Mouse (Mus musculus) thymus, postnatal 25 days (tissue): ENCODE data around the gene Ap1b1.
"Not testable (repeated sequence)": the region's sequence is repeated elsewhere in the genome, so short reads cannot be mapped to it uniquely, and the experiment has no call there.

Source experiments
- DNase-seq: peaks from one replicate; pipeline ENCODE4 v3.0.0; 2022

Ap1b1 gene

DNA sequence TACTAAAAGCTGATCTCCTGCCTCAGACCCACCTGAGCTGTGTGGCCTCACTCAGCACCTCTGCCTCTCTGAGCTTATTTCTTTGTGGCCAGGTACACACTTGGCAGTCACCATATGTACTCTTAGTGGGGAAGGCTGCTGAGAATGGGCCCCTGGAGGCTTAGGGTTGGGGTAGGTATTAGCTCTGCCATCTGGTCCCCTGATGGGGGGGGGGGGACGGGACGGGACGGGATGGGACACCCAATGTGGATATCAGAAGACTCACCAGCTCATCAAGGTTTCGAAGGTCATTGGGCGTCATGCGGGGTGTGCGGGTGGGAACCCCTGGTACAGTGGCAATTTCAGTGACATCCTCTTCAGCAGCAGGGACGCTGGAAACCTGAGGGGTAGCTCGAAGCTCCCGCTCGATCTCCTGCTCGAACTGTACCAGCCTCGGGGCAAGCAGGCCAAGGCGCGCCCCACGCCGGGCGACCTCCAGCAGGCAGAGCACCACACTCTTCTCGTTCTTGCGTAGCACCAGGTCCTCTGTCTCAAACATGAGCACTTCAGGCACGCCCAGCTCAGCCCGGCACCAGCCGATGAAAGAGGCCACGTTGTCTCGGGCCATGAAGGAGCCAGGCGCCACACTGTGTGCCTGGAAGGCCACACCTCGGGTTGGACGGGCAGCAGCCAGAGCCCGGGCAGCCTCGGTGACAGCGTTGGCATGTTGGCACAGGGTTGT is 77.1 kb downstream of the Ap1b1 start:
- DNase-seq = no peak

DNA sequence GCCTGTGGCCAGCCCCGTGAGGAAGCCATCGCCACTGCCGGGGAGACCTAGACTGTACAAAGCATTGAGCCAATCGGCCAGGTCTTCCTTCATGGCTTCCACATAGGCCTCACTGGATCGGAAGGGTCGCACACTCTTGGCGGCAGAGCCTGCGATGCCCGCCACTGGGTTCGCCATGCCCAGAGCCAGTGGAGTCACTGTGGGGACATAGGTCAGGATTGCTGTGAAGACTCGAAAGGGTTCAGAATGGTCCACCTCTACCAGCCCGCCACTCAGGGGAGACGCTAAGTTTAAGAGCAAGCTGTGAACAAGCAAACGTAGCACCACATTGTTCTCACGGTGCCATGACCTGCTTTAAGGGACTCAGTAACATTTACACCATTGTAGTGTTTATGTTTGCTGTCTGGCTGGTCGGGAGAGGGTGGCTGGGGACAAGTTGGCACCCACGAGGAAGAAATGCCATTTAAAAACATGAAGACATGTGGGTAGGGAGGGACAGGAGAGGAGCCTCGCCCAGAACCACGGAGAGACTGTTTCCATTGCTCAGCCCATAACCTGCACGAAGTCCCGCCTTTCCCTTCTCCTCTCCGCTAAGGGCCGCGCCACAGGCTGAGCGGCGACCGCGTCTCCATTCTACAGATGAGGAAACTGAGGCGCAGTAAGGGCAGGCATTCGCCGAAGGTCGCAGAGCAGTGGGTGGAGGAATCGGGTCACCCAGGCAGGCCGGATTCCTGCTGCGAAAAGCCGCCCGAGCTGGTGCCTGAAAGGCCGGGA is 77.8 kb downstream of the Ap1b1 start:
- no peak for DNase-seq

DNA sequence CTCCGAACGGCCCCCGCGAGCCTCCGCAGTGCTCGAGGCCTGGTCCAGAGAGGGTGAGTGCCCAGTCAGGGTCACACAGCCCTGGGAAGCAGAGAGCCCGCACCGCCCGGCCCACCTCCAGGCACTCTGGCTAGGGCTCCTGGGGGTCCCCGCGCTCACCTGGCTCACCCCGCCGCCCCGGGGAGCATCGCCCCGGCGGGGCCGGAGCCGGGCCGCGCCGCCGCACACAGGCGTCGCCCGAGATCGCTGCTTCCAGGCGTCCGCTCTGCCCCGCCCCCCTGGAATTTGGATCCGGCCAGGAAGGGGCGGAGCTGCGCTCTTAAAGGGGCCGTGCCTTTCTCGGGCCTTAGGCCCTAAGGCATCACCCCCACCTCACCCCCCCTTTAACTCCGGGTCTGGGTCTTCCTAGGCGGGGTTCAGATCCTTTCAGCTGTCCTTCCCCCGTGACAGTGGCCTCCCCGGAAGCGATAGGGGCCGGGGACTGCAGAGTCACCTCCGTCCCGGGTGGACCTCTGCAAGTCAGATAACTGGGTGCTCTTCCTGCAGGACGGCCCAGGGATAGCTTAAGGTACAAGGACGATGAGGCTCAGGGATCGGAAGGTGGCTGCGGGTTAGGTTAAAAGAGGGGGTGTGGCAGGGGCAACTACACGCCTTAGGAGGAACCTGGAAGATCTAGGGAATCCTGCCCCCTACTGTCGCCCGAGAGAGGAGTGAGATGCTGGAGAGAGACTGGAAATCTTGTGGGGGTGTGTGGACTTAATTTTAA is 78.6 kb downstream of the Ap1b1 start, which contains the start of gene Gas2l1:
Gene Gas2l1 (minus strand): TSS at position 272 of the 766 bp plus-strand sequence.
- peak; percentile 51 for DNase-seq

DNA sequence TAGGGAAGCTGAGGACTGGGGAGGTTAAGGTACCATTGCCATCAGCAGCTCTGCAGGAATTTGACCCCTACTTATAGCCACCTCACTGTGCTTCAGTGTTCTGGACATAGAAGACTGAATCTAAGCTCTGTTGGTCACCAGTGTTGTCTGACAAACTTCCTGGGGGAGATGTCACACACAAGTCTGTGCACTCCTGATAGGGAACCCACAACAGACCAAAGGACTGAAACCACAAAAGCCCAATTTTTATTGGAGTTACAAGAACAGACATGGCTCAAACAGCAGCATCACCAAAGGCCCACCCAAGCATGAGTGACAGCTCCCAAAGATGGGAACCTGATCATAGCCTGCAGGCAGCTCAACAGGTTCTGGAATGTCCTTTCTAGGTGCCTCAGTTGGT is 80.4 kb downstream of the Ap1b1 start:
- no peak for DNase-seq

DNA sequence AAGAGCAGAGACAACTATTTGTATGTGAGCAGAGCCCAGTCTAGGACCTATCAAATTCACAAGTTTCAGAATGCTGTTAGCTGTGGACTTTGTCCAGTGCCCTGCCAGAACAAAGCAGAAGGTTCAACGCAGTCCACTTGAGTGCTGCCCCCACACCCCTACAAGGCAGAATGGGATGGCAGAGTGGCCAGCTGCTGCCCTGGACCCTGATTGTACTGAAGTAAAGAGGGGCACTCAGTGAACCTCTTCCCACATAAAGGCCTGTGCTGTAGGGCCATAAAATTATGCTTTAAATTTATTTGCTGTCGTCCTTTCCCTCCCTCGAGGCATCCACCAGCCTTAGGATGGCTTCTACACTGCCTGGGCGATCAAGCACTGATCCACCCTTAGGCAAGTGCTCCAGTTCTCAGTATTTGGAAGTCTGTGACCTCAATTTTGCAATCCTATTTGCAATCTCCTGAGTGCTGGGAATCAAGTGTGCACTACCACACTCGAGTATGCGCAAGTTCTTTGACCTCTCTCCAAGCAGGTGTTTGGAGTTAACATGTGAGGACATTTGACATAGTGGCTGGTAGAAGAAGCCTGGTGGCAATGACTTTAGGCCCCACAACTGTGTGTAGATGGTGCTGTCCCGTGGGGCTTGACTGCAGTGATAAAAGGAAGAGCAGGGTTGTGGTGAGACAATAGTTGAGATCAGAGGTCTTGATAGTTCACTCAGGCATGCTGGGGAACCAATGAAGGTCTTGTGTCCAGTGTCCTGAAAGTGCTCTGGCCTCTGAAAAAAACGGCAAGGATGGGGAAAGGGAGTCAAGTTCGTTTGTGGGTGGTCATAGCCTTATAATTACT is 81.7 kb downstream of the Ap1b1 start:
- no peak for DNase-seq

DNA sequence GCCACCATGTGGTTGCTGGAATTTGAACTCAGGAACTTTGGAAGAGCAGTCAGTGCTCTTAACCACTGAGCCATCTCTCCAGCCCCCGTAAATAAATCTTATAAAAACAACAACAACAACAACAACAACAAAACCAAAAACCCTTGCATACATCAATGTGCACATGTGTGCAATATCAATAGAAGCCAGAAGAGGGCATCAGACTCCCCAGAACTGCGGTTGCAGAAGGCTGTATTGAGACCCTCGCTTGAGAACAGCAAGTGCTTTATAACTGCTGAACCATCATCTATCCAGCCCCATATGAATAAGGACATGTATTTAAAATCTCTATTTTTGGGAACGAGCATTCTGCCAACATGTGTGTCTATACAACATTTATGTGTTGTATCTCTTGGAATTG is 88.3 kb downstream of the Ap1b1 start:
- DNase-seq = peak; percentile 47

DNA sequence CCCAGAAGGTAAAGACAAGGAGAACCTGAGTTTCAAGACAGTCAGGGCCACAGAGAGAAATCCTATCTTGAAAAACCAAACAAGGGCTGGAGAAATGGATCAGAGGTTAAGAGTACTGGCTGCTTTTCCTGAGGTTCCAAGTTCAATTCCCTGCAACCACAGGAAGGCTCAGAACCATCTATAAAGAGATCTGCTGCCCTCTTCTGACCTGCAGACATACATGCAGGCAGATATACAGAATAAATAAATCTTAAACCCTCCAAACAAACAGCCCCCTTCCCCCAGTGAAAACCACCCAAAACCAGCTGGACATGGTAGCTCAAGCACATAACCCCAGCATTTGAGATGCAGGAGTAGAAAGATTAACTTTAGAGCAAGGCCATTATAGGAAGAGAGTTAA is 89.1 kb downstream of the Ap1b1 start:
- no peak for DNase-seq

DNA sequence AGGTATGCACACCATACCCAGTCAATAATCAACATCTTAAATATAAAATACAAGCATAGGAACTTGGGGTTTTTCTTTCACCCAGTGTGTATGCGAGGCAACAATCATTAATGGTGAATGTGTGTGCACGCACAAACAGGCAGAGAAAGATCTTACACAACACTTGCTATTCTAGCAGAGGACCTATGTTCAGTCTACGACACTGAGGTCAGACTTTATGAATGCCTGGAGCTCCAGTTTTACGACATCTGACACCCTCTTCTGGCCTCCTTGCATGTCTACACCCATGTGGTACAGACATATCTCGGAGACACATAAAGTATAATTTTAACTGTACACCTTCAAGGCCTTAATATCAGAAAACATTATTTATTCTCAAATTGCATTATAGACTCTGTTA is 90.2 kb downstream of the Ap1b1 start:
- DNase-seq = not testable (repeated sequence)

DNA sequence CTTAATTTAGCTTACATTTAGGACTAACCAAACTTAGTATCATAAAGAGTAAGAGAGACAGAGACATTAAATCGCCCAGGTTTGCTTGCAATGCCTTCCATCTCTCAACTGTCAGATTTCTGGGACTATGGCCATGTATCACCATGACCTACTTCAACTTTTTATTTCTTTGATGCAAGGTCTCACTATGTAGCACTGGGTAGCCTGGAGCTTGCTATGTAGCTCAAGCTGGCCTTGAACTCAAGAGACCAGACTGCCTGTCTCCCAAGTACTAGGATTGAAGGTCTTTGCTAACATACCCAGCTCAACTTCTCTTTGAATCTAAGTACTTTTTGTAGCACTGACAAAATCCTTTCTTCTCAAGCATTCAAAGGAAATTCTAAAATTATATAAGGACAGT is 102.5 kb downstream of the Ap1b1 start:
- no peak for DNase-seq

DNA sequence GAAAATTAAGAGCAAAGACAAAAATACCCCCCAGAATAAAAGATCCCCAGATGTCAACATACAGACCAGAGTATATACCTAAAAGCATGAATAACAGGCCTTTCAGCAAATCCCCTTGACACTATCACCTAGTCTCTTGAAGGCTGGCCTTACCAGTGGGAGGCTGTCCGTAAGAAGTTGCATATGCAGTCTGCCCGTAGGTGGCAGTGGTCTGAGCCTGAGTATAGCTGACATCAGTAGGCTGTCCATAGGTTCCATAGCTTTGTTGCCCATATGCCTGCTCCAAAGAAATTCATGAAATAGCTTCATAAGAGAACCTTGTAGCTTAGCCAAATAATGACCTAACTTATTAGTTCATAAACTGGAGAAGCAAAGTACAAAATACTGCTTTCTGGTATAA is 105.1 kb downstream of the Ap1b1 start:
- no peak for DNase-seq
